Mouse (Mus musculus): ENCODE results near the gene Bricd5. TPM values are rescaled to one million over a fixed set of nuclear protein-coding genes. Genes with fewer than 3 reads are reported as not detected.

Bricd5 gene
- total and polyA plus RNA-seq, 3 experiments: 0.98 TPM; not detected in 2

DNA sequence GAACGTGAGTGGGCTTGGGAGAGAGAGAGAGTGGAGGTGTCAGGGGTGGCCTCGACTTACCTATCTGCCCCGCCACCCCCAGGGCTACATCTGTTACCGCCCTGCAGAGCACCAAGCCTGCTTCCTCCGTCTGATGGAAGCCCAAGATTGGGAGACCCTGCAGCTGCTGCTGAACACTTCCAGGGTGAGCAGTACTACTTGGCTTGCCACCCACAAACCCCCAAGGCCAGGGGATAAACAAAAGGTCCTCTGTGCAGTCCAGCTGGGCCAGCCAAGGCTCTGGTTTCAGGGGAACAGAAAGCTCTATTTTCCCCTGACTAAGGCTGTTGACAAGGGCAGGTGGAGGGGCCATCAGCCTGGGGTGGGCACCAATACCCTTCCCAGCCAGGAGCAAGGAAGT is 873 bp downstream of the Bricd5 start:
- dilution Hi-C loops (cut with MboI; ENCODE audit: extremely low pct_ligation_motif_present, extremely low pct_unique_long_range_greater_than_20kb, low sequenced_read_pairs) (no loop called here), in situ Hi-C loops (cut with MboI; ENCODE audit: low pct_ligation_motif_present, low pct_unique_long_range_greater_than_20kb, low sequenced_read_pairs) (no loop called here)
- TF ChIP-seq USF2 (conservative IDR thresholded peaks at IDR 0.05; ENCODE audit: low read depth, low read length) (no peak), TBP (conservative IDR thresholded peaks at IDR 0.05; ENCODE audit: low read depth, low read length) (no peak), ETS1 (conservative IDR thresholded peaks at IDR 0.05; ENCODE audit: low read depth, low read length) (no peak), BHLHE40 (IDR thresholded peaks at IDR 0.05; ENCODE audit: low read depth, low read length) (no peak), NELFE (IDR thresholded peaks at IDR 0.05; ENCODE audit: low read depth, low read length) (no peak), E2F4 (IDR thresholded peaks at IDR 0.05; ENCODE audit: insufficient replicate concordance, low read depth, low read length) (no peak)
- Histone ChIP-seq H3K4me3 (replicated peaks in 1 of 3; ENCODE audit: low read depth in 2 of 3, low read length in 2 of 3, poor library complexity in 1 of 3) (no peak overlapping the region), H3K27me3 (replicated peaks) (no peaks in the 10 kb centered on the region), H3K9me3 (replicated peaks; ENCODE audit: low read length) (no peaks in the 10 kb centered on the region), H3K4me2 (ENCODE audit: insufficient read depth, low read depth, poor library complexity, severe bottlenecking) (no peak overlapping the region), H3K79me2 (replicated peaks; ENCODE audit: control insufficient read depth, extremely low read depth, insufficient read depth, poor library complexity, severe bottlenecking) (peaks cover 7% of the 10 kb centered on the region; the same call in 1 of the 2 replicates), H3K27ac (ENCODE audit: insufficient read depth, low read depth) (no peak overlapping the region), H3K9ac (ENCODE audit: insufficient read depth, low read depth) (no peak overlapping the region), H3K36me3 (replicated peaks in 1 of 2; ENCODE audit: control insufficient read depth in 1 of 2, insufficient read depth in 1 of 2, low read length in 1 of 2) (peaks cover 39 to 62% of the 10 kb centered on the region in 2 experiments), H3K4me1 (ENCODE audit: control insufficient read depth in 1 of 2, insufficient read depth in 2 of 2) (peaks cover 12 to 28% of the 10 kb centered on the region in 2 experiments; a peak in 3 of 4 replicates)
- no peak for DNase-seq (ENCODE audit: extremely low read depth)

DNA sequence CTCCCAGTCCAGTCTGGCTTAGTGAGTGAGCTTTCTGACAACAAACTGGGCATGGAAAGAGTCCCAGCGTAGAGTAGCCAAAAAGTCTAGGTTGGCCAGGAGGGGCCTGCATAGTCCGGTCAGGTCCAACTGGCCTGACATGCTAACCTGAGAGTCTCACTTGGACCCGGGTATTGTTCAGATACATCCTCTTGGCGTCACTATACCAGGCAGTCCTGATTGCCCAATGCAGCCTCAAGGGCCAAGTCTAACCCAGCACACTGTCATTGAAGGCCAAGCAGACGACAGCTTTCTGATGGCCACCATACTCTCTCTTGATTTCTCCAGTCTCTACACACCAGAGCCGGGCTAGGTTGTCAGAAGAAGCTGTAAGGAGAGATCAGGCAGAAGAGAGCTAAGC is 1.9 kb downstream of the Bricd5 start:
- peaks cover 12 to 37% of the 10 kb centered on the region in 2 experiments; a peak in 3 of 4 replicates for H3K4me1 ChIP-seq (ENCODE audit: control insufficient read depth in 1 of 2, insufficient read depth in 2 of 2)
- H3K9ac ChIP-seq (ENCODE audit: insufficient read depth, low read depth): no peak overlapping the region
- in situ Hi-C loops (cut with MboI; ENCODE audit: low pct_ligation_motif_present, low pct_unique_long_range_greater_than_20kb, low sequenced_read_pairs): loop anchor here (5.0 kb wide), 1 partner anchor 57 kb away; the partner anchor contains the start of gene Rab26

DNA sequence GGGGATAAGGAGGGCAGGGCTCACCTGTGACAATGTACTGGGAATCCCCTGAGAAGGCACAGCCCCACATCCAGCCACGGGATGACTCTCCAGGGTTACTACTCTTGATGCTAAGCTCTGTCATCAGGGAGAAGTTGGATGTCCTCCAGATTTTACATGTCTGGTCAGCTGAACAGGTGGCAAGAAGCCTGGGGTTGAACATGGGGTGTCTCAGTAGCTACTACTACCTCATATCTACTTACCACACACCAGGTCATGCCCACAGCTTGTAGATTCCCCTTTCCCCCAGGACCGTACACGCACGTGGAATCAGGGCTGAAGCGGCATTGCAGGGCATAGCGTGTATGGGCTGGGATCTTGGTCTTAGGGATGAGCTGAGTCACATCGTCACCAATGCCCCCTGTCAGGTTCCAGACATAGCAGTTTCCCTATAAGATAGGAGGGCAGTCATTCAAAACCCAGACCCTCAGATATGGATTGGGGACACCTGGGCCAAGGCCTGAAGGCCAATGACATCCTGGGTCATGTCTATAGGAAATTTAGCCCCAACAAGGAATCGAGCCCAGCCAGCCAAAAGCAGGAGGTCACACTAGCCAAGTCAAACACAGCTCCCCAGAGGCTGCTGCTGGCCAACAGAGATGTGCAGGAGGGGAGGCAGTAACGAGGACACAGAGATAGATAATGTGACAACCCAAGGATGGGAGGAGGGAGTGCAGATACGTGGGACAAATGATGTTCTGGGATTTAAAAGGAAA is 2.5 kb downstream of the Bricd5 start:
- H3K79me2 ChIP-seq (replicated peaks; ENCODE audit: control insufficient read depth, extremely low read depth, insufficient read depth, poor library complexity, severe bottlenecking): peaks cover 2% of the 10 kb centered on the region; the same call in 1 of the 2 replicates
- DNase-seq (ENCODE audit: extremely low read depth): no peak
- no peak for TF ChIP-seq CHD2 (IDR thresholded peaks at IDR 0.05; ENCODE audit: low read length)
- TF ChIP-seq MAZ (IDR thresholded peaks at IDR 0.05; ENCODE audit: low read depth, low read length): no peak
- no peak for TF ChIP-seq ZC3H11A (IDR thresholded peaks at IDR 0.05; ENCODE audit: low read depth, low read length)
- TF ChIP-seq CTCF (conservative IDR thresholded peaks at IDR 0.05 in 1 of 2, IDR thresholded peaks at IDR 0.05 in 1 of 2; ENCODE audit: low read depth in 2 of 2, low read length in 2 of 2): no peak
- TF ChIP-seq NRF1 (IDR thresholded peaks at IDR 0.05; ENCODE audit: low read depth, low read length): no peak
- TF ChIP-seq SIN3A (IDR thresholded peaks at IDR 0.05; ENCODE audit: low read length): no peak
- no peak for TF ChIP-seq USF2 (conservative IDR thresholded peaks at IDR 0.05; ENCODE audit: low read depth, low read length)
- TF ChIP-seq E2F4 (IDR thresholded peaks at IDR 0.05; ENCODE audit: insufficient replicate concordance, low read depth, low read length): no peak
- TF ChIP-seq JUND (conservative IDR thresholded peaks at IDR 0.05; ENCODE audit: low read depth, low read length): no peak
- H3K36me3 ChIP-seq (replicated peaks in 1 of 2; ENCODE audit: control insufficient read depth in 1 of 2, insufficient read depth in 1 of 2, low read length in 1 of 2): peaks cover 39 to 62% of the 10 kb centered on the region in 2 experiments
- dilution Hi-C loops (cut with MboI; ENCODE audit: extremely low pct_ligation_motif_present, extremely low pct_unique_long_range_greater_than_20kb, low sequenced_read_pairs): no loop called here
- H3K4me3 ChIP-seq (replicated peaks in 1 of 3; ENCODE audit: low read depth in 2 of 3, low read length in 2 of 3, poor library complexity in 1 of 3): no peak overlapping the region
- no peak overlapping the region for H3K27ac ChIP-seq (ENCODE audit: insufficient read depth, low read depth)
- H3K9me3 ChIP-seq (replicated peaks; ENCODE audit: low read length): no peaks in the 10 kb centered on the region
- in situ Hi-C loops (cut with MboI; ENCODE audit: low pct_ligation_motif_present, low pct_unique_long_range_greater_than_20kb, low sequenced_read_pairs): loop anchor here (5.0 kb wide), 1 partner anchor 56 kb away; the partner anchor contains the start of gene Rab26
- H3K9ac ChIP-seq (ENCODE audit: insufficient read depth, low read depth): no peak overlapping the region
- H3K4me2 ChIP-seq (ENCODE audit: insufficient read depth, low read depth, poor library complexity, severe bottlenecking): no peak overlapping the region
- H3K4me1 ChIP-seq (ENCODE audit: control insufficient read depth in 1 of 2, insufficient read depth in 2 of 2): peaks cover 12 to 38% of the 10 kb centered on the region in 2 experiments; a peak in 3 of 4 replicates
- no peaks in the 10 kb centered on the region for H3K27me3 ChIP-seq (replicated peaks)

More for the DNA sequence above, 1.9 kb downstream of the Bricd5 start:
- Histone ChIP-seq H3K36me3 (replicated peaks in 1 of 2; ENCODE audit: control insufficient read depth in 1 of 2, insufficient read depth in 1 of 2, low read length in 1 of 2) (peaks cover 39 to 62% of the 10 kb centered on the region in 2 experiments), H3K4me2 (ENCODE audit: insufficient read depth, low read depth, poor library complexity, severe bottlenecking) (no peak overlapping the region), H3K9me3 (replicated peaks; ENCODE audit: low read length) (no peaks in the 10 kb centered on the region), H3K4me3 (replicated peaks in 1 of 3; ENCODE audit: low read depth in 2 of 3, low read length in 2 of 3, poor library complexity in 1 of 3) (no peak overlapping the region), H3K27me3 (replicated peaks) (no peaks in the 10 kb centered on the region), H3K79me2 (replicated peaks; ENCODE audit: control insufficient read depth, extremely low read depth, insufficient read depth, poor library complexity, severe bottlenecking) (peaks cover 7% of the 10 kb centered on the region; the same call in 1 of the 2 replicates), H3K27ac (ENCODE audit: insufficient read depth, low read depth) (no peak overlapping the region)
- no peak for TF ChIP-seq CHD2 (IDR thresholded peaks at IDR 0.05; ENCODE audit: low read length)
- no peak for TF ChIP-seq IRF4 (IDR thresholded peaks at IDR 0.05; ENCODE audit: low read depth, low read length)
- no peak for TF ChIP-seq UBTF (IDR thresholded peaks at IDR 0.05; ENCODE audit: low read depth, low read length)
- no peak for TF ChIP-seq KAT2A (IDR thresholded peaks at IDR 0.05; ENCODE audit: insufficient replicate concordance, low read length)
- dilution Hi-C loops (cut with MboI; ENCODE audit: extremely low pct_ligation_motif_present, extremely low pct_unique_long_range_greater_than_20kb, low sequenced_read_pairs): no loop called here
- no peak for DNase-seq (ENCODE audit: extremely low read depth)
